ENCODE assay signal across 8 mouse cellular contexts in genomic region chr10:18430973-18431372, GRCm38 (mm10).
A peak's percentile ranks its signal among the peaks of the same experiment; 100 is the strongest.
DNase-seq lines count a peak whose midpoint lies in the region; ATAC-seq lines count a peak whose summit lies in the region.

No protein-coding gene starts in this region.

- peak overlapping the region; percentile 90 for H3K27ac ChIP-seq in heart, embryonic 13.5 days (replicated peaks)
- H3K27ac ChIP-seq in kidney, embryonic 16.5 days (ENCODE audit: low read length) = peak overlapping the region; percentile 71
- H3K27ac ChIP-seq in liver, embryonic 11.5 days (ENCODE audit: low read depth, low read length) = peak overlapping the region; percentile 32; the same call in 1 of the 2 replicates

- peak; percentile 83 for ATAC-seq in heart, embryonic 13.5 days (ENCODE audit: extremely low read depth, insufficient number of reproducible peaks, low FRiP score, low TSS enrichment)
- ATAC-seq in kidney, embryonic 16.5 days (ENCODE audit: low FRiP score, low TSS enrichment) = peak; percentile 88
- ATAC-seq in liver, embryonic 11.5 days (replicated peaks; ENCODE audit: low FRiP score) = peak; percentile 57; the same call in 1 of the 2 replicates
- ATAC-seq in monocyte, adult 5-6 weeks (replicated peaks; ENCODE audit: insufficient number of reproducible peaks, low FRiP score, low TSS enrichment, poor library complexity, severe bottlenecking) = 0 out of 2 replicates have a peak, but pooled peaks have one; percentile 17

- peak overlapping the region; percentile 53 for H3K4me3 ChIP-seq in heart, embryonic 13.5 days
- peak overlapping the region; percentile 44 for H3K4me3 ChIP-seq in kidney, embryonic 16.5 days (ENCODE audit: low read length)
- H3K4me3 ChIP-seq in liver, embryonic 11.5 days (ENCODE audit: low read depth, low read length) = peak overlapping the region; percentile 48

- peaks cover 60% of the 10 kb centered on the region for H3K4me1 ChIP-seq in heart, embryonic 13.5 days
- peaks cover 23% of the 10 kb centered on the region for H3K4me1 ChIP-seq in kidney, embryonic 16.5 days (ENCODE audit: insufficient read depth, low read length)
- peaks cover 7% of the 10 kb centered on the region; the same call in 1 of the 2 replicates for H3K4me1 ChIP-seq in liver, embryonic 11.5 days (replicated peaks; ENCODE audit: control insufficient read depth, insufficient read depth, low read length)

- no peaks in the 10 kb centered on the region for H3K27me3 ChIP-seq in heart, embryonic 13.5 days (replicated peaks)
- no peaks in the 10 kb centered on the region for H3K27me3 ChIP-seq in kidney, embryonic 16.5 days (ENCODE audit: insufficient read depth, low read length)
- no peaks in the 10 kb centered on the region for H3K27me3 ChIP-seq in liver, embryonic 11.5 days (replicated peaks; ENCODE audit: control insufficient read depth, insufficient read depth, low read length)

- DNase-seq in cerebellum, adult 11-12 months = peak; percentile 43
- no peak for DNase-seq in cerebellum, adult 11 months
- DNase-seq in fat pad, adult 2 months (ENCODE audit: extremely low read depth, low read depth, low spot score) = peak; percentile 26
- DNase-seq in liver, embryonic 11.5 days (ENCODE audit: low spot score) = peak; percentile 69
- peak; percentile 79 for DNase-seq in testis, postnatal 10 days (ENCODE audit: low spot score)

- H3K4me2 ChIP-seq in heart, embryonic 13.5 days = peak overlapping the region; percentile 71
- peak overlapping the region; percentile 58 for H3K4me2 ChIP-seq in kidney, embryonic 16.5 days (replicated peaks; ENCODE audit: low read depth, low read length)
- peak overlapping the region; percentile 69 for H3K4me2 ChIP-seq in liver, embryonic 11.5 days

- H3K9me3 ChIP-seq in heart, embryonic 13.5 days = 0 out of 2 replicates have a peak, but pooled peaks cover 5% of the 10 kb centered on the region
- peaks cover 7% of the 10 kb centered on the region for H3K9me3 ChIP-seq in kidney, embryonic 16.5 days (ENCODE audit: low read length)
- H3K9me3 ChIP-seq in liver, embryonic 11.5 days (ENCODE audit: control insufficient read depth, low read length) = no peaks in the 10 kb centered on the region; the same call in 1 of the 2 replicates

- H3K36me3 ChIP-seq in heart, embryonic 13.5 days = peaks cover 11% of the 10 kb centered on the region
- H3K36me3 ChIP-seq in kidney, embryonic 16.5 days (ENCODE audit: insufficient read depth, low read length) = peaks cover 9% of the 10 kb centered on the region
- no peaks in the 10 kb centered on the region for H3K36me3 ChIP-seq in liver, embryonic 11.5 days (ENCODE audit: control insufficient read depth, insufficient read depth, low read length)

- WGBS in heart, embryonic 13.5 days = under 1% methylated on average over 18 of the region's 18 CpGs
- 3% methylated on average over 18 of the region's 18 CpGs for WGBS in kidney, embryonic 16.5 days
- 2% methylated on average over 18 of the region's 18 CpGs for WGBS in liver, embryonic 11.5 days

- H3K9ac ChIP-seq in heart, embryonic 13.5 days = peak overlapping the region; percentile 77
- peak overlapping the region; percentile 57 for H3K9ac ChIP-seq in kidney, embryonic 16.5 days (replicated peaks; ENCODE audit: low read length)
- H3K9ac ChIP-seq in liver, embryonic 11.5 days (ENCODE audit: low read depth, low read length) = peak overlapping the region; percentile 55; the same call in 1 of the 2 replicates

Comparison
In these comparisons a context has a peak if more than half of its experiments do, and no peak if none do; other contexts are left out.
1. ATAC-seq: peak in every context shown above with its lines; median percentile 88 in kidney, embryonic 16.5 days; 83 in heart, embryonic 13.5 days; 57 in liver, embryonic 11.5 days; 17 in monocyte, adult 5-6 weeks.
2. H3K27ac ChIP-seq: peak in every context shown above with its lines; median percentile 90 in heart, embryonic 13.5 days; 71 in kidney, embryonic 16.5 days; 32 in liver, embryonic 11.5 days.